Mouse (Mus musculus) kidney, postnatal 25 days (tissue): ENCODE results near the gene Ivd.

Source experiments
- DNase-seq, 2 experiments: peaks; one replicate each; pipeline ENCODE4 v3.0.0; 2021; ENCODE audit warnings: mixed read lengths in 2 of 2

Ivd gene

DNA sequence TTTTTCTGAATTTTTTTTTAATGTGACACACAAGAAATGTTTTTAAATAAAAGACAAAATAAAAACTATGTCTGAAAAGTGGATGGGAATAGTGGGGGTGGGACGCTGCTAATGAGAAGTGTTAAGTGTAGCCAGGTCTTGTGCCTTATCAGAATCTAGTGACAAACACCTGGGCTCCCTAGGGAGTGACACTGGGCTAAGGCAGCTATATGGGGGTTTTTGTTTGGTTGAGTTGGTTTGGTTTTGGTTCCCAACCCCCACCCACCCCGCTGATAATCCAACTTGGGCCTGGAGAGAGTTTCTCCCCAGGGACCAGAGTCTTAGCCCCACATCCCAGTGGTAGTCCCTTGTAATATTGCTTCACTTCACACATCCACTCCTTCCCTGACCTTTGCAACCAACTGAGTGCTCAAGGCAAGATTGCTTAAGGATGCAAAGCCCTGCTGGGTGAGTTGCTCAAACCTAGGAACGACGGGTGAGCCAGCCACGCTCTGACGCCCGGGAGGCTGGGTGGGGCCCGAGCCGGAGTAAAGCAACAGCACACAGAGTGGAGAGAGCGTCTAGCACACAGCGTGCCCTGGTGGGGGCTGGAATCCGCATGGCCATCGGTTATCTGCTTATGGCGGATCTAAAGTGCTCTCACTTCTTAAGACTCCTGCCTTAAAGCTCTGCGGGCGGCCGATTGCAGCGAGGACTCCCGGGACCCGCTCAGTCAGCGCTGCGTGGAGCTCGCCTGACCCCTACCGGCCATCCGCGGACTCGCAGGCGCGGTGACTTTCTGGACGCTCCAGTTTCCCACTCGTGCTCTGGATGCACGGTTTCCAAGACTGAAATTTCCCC lies 21.3 kb downstream of the Ivd start:
- peak; percentile 83 to 89 for DNase-seq

DNA sequence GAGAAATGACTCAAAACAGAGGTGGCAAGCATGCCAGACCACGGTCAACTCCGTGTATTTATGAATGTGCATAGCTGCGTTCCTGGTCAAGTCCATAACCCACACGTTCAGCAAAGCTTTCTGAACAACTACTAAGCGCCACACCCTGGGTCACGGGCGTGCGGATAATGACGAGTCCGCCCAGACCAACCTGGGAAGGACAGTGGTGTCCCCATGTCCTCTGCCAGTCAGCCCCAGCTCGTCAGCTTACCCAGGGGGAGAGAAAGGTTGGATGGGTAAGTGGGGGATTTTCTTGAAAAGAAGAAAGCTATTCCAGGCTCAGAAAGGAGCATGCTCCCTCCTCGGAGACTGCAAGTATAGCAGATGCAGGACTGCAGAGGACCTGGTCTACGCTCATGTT lies 25.7 kb downstream of the Ivd start:
- no peak for DNase-seq

DNA sequence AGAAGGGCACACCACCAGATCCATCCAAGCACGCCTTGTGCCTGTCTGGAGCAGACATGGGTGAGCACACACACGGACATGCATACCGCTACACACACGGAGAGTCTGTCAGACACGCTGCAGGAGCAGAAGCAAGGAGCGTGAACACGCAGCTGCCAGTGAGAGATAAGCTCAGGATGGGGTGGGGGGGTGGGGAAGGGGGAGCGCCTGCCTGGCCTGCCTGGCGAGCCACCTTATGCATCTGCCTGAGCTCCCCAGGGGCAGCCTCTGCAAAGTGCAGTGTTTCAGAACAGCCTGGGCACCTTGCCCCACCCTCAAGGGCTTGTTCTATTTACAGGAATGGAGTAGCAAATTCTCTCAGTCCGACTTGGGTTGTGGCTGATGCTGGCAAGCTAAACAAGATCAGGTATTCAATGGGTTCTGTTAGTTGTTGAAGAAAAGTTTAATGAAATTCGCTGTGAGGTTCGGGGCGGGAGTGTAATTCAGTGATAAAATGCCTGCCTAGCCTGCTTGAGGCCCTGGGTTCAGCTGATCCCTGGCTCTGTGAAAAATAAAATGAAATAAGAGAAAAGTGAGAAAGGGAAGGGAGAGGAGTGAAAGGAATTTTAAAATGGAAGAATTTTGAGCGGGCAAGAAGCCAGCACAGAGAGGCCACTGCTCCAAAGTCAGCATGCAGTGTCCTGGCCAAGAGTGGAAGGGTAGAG lies 26.2 kb downstream of the Ivd start:
- peak in 1 of 2 experiments; percentile 42 for DNase-seq

DNA sequence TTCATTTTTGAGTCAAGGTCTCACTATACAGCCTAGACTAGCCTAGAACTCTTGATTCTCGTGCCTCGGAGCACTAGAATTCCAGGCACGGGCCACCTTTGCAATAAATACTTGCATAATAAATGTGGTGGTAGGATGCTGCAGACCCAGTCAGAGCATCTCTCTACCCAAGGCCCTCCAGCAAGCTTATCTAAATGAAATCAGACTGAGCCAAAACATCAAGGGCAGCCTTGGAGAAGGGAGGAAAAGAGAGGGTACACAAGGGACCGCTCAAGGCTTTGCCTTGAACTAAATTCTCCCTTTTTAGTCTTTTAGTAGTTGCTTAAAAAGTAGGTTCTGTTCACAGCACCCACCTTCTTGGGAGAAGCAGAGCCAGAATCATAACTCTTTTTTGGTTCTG lies 29.4 kb downstream of the Ivd start:
- DNase-seq: no peak

DNA sequence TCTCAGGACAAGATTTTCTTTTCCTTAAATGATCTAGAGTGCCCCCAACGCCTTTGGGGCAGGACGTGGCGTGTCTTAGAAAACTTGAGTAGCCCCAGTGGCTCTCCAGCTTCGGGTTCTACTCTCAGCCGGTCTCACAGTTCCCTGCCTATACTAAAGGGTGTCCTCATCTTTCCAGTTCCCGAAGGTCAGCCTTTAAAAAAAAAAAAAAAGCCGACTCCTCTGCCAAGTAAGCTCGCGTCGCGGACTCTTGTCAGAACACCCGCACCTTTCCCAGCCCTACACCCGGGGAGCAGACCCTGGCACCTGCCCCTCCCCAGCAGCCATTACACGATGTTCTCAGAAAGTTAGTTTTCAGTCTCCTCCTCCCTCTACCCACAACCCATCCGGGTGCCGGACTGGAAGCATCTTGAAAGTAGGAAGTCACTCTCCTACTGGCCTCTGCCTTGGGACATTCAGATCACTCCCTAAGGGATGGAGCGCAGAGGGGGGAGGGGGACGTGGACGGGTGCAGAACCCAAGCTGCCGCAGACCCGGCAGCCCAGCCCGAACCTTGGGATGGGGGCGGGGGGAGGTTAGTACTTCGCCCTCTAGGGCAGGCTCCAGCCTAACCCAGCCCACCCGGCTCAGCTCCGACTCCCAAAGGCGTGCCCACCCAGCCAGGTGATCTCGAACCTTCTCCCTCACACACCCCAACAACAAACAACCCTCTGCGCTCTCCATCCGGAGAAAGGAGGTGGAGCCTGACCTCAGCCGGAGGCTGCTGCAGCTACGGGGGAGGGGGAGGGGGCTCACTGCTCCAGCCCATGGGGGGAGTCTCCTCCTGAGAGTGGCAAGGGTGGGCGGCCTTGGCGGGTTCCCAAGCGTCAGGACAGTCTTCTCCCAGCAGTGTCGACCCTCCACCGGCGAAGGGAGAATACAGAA lies 34.5 kb downstream of the Ivd start:
- peak; percentile 41 to 68 for DNase-seq

DNA sequence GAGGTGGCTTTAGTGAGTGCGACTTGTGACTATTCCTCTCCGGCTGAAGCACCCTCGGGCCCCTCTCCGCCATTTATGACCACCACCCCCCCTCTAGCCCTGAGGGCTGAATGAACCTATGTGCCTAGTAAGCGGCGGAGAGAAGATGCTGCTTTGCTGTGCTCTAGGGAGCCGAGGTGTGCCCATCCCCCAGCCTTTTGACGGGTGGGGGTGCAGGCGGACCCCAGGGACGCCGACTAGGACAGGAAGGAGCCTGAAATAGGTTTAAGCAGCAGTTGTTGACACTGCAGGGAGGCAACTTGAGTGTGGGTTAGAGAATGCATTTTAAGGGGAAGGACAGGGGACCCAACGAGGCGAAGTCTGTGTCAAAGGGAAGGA lies 35.1 kb downstream of the Ivd start:
- DNase-seq: no peak

DNA sequence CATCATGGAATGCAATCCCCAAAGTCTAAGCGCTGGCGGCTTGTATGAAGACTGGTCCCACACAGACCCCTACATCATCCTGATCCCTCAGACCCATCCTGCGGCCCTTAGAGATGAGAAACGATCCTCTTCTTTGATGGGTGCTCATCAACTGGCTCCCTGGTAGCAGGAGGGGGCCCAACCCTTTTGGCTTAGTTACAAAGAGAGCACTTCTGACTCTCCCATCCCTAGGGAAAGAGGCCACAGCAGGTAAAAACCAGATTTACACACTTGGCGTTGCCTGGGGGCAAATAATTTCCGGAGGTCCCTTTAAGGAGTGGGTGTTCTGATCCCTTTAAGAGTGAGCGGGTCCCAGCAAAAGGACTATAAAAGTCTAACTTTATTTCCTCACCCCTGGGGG lies 35.6 kb downstream of the Ivd start:
- no peak for DNase-seq

DNA sequence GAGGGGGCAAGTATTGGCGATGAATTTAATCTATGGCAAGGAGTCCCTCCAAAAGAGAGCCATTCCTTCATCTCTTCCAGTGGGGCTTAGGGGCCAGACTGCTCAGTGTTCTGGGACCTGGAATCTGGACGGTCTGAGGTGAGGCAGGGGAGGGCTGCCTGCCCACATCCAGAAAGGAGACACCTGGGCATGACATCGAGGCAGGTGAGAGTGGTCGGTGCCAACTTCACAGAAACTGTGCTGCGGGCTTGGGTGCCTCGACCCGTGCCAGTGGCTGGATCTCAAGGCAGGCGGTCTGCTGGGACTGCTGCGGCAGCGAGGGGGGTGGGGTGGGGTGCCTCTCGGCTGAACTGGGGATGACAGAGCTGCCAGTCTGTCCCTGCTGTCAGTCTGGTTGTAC lies 36.1 kb downstream of the Ivd start:
- DNase-seq: no peak

DNA sequence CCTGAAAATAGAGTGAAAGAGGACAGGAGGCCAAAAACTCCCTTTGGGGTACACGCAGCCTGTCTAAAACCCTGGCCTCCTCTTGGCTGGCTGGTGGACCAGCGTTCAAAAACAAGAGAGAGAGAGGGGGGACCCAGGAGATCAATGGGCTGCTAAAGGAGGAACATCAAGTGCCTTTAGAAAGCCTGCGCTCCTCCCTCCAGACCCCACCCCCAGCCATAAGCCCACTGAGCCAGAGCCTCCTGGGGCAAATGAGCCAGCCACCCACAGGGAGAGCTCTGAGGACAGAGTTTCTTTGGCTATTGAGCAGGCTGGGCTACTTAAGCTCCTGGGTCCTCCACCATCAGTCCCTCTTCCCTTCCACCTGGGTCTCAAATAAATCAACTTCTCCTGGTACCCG lies 37.0 kb downstream of the Ivd start:
- no peak for DNase-seq

DNA sequence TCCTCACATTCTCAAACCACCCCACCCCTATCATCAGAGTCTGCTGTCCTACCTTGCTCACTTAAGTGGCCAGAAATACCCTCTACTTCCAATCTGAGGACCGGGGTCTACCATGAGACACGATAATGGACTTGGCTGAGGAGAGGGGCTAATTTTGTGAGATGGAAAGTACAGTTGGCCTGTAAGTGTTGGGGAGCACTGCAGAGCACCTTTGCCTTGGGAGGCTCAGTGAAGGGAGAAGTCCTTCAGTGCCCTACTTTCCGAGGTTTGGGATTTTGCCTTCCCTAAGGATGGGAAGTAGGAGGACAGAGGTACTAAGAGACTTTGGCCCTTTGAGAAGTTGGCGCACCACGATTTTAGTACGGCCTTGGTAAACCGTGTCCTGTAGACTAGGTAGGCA lies 37.6 kb downstream of the Ivd start:
- DNase-seq: no peak

DNA sequence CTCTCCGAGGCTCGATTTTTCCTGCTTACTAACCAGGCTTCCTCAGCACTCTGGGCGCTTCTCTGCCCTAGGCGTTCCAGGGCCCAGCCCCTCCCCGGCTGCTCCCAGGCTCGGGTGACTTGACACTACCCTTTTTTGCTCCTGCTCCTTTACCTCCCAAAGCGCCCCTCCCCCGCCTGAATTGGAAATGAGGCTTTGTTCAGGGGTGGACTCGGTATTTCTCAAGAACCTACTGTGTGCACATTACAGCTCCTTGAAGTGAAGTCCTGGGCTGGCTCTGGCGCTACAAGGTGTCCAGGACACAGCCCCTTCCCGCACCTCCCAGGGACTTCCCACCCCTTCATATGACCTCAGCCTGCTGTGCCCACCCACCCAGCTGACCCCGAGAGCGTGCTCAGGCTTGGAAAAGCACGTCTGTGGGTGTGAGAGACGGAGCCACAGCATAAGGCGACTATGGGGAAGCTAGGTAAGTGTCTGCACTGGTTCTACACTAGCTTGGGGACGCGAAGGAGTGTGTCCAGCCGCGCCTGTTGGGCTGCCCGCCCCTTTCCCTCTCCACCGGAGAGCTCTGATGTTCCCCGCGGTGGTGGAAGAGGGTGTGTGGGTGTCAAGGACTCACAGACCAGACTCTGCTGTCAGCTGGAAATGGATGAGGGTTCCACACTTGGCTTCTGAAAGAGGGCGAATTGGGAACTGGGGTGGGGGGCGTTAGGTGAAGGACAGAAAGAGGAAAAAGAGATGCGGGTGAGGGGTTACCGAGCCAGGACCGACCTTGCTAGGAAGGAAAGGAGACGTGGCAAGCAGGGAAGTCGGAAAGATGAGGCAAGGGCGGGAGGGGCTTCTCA lies 38.4 kb downstream of the Ivd start, which contains the start of gene Bahd1:
Gene Bahd1 (plus strand): TSS at position 397 of the 845 bp plus-strand sequence.
- peak; percentile 43 to 72 for DNase-seq

DNA sequence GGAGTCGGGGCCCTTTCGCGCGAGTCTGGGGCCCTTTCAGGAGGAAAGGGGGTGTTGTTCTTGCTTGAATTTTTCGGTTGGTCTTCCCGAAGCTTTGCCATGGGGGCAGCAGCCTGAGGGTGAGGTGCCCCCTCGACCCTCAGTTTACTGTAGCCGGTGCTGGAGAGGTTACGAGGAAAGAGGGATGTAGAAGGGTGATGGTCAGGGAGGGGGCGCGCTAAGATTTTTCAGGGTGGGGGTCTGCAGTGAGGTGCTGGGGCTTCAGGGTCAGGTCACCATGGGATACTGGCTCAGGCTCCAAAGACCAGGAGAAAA lies 39.0 kb downstream of the Ivd start:
- DNase-seq: no peak

DNA sequence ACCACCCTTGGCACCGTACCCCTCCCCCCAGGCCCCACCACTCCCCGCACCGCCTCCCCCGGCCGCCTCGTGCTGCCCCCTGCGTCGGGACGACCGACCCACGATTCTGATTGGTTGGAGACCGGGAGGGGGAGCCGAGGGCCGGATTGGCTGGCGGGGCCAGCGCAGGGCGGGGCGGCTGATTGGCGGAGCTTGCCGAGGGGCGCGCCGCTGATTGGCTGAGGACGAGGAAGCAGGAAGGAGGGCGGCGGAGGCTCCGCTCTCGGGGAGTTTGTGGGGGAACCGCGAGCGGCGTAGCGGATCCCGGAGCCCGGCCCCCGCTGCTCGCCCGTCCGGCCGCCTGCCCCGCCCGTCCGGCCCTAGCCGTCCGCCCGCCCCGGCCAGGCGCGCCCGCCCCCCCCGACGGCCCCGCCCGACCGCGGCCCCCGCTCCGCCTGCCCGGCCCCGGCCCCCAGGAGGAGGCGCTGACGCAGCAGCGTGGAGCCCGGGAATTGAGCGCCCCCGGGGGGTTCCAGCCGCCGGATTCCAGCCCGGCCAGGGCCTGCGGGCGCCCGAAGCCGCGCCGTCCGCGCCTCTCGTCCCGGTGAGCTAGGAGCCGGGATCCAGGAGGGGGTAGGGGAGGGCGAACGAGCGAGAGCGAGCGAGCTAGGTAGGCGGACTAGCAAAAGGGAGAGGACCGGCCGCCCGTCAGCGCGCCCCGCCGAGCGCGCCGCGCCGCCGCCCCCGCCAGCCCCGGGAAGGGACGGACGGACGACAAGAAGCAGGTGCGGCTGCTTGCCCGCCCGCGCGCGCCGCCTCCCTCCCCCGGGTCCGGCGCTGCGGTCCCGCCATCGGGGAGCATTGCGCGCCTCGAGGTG lies 39.6 kb downstream of the Ivd start:
- peak; percentile 98 to 100 for DNase-seq

DNA sequence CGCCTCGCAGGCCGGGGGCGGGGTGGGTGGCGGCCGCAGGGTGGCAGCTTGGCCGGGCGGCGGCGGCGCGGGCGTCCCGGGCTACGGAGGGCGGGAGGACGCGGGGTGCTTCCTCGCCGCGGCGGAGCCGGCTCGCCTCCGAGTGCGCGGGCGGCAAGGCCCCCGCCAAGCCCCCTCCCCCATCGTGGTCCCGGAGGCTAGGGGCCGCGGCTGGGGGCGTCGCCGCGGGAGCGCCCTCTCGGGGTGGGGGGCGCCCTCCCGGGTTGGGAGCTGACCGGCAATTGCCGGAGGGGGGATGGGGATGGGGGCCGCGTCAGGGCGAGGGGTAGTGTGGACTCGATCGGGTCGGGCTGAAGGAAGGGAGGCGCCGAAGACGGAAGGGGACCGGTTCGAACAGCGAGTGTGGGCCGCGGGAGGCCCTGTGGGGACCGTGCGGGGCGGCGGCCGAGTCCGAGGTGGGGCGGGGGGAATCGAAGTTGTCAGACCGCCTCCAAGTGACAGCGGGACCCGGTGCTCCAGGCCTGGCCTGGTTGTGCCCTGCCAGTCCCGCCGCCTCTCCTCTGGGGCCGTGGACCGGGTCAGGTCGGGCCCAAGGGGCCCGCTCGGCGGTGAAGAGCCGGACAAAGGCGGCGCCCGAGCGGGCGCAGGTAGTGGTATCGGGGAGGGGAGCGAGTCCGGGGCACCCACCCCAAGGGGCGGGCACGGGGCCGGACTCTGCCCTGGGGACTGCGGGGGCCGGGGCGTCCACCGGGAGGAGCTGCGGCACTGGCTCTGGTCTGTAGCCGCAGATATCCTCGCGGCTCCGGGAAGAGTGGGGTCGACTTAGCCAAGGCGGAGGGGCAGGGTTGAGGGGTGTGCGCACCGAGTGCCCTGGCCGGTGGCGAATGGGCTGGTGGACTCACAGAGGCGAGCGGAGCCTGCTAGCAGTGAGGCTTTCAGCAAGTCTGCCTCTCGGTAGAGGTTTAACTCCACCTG lies 40.6 kb downstream of the Ivd start:
- DNase-seq: peak; percentile 70 to 91

DNA sequence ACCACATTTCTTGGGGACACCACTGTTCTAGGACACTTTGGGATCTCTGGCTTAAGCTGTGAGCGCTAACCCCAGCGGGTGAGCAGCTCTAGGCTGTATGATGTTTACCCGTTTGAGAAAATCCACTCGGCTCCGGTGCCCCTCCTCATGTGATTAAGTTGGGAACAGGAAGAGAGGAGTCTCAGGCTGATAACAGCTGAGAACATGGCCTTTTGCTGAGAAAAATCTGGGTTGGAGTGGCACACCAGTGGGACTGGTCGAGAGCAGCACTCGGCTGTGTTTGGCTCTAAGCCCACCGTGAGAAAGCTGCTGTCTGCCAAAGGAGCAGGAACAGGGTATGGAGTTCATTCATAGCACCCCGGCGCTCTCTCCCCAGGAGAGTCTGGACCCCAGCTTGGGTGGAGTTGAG lies 41.6 kb downstream of the Ivd start:
- peak in 1 of 2 experiments; percentile 64 for DNase-seq

DNA sequence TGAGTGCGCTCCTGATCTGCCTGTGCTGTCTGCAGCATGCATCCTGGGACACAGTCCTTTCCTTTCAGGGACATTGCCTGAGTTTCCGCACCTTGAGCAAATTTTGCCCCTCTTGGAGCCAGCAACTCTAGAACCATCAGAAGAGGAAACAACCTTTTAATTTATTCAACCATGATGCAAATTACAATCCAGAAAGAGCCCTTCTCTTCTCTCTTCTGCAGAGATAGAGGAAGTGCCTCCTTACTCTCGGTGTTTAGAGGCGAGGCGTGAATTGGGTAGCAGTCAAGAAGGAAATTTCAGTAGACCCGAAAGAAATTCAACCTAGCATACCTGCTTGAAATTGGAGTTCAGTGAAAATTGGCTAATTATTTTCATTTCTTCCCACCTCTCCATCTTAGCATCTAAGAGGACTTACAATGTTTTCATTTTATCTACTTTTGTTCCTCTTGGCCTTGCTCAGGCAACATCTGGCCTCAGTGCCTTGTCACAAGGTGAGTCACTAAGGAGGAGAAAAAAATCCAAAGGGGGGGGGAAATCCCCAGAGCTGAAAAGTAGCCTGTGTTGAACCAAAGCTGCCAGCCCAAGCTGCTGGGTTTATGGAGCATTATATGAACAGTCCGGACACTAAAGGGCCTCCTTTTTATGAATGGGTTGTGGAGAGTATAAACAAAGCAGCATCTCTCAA lies 43.8 kb downstream of the Ivd start:
- DNase-seq: no peak

DNA sequence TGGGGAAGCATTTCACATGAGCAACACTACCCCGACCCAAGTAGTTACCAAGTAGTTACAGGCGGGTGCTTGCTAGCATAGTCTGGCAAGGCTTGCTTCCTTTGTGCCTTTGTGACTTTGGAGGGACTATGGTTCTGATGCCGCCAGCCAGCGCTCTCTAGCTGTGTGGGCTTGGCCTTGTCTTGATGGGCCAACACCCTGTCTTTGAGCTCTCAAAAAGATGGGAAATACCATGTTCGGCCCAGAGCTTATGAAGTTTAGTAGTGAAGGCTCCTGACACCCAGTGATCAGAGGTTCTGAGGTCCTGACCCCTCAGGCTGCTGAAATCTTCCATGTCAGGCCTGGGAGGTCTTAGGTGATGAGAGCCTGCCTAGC lies 44.4 kb downstream of the Ivd start:
- no peak for DNase-seq

DNA sequence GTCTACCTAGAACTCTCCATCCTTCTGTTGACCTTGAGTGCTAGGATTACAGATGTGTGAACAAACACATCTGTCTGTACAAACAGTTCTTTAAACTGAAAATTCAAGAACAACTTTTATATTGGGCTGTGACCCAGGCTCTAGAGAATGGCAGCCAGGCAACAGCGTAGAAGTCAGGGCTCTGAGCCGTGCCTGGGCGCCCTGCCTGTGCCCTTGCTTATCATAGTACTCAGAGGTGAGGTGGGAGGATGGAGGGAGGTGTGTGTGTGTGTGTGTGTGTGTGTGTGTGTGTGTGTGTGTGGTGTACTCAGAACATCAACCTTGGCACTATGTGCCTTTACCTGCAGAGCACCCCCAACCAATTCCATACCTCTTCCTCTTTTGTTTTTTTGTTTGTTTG lies 46.0 kb downstream of the Ivd start:
- peak in 1 of 2 experiments; percentile 56 for DNase-seq

DNA sequence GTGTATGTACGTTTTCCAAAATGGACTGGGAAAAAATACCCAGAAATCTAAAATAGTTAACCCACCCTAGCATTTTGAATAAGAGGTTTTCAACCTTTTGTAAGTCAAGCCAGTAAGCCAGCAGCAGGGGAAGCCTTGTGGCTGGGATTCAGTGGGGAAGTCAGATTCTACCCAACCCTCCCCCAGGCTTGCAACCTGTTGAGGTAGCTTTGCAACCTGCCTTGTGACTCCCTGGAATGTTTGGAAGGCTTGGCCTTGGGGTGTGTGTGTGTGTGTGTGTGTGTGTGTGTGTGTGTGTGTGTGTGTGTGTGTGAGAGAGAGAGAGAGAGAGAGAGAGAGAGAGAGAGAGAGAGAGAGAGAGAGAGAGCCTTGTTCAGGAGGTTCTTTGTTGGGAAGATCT lies 47.4 kb downstream of the Ivd start:
- DNase-seq: peak; percentile 44 to 66
